10 mouse cellular contexts compared by ENCODE assay signal in genomic region chr4:44325453-44325852, GRCm38 (mm10). TPM values are rescaled to one million over a fixed set of nuclear protein-coding genes. Genes with fewer than 3 reads are reported as not detected.
DNase-seq lines count a peak whose midpoint lies in the region; ATAC-seq lines count a peak whose summit lies in the region.
"Had no signal": no experiment of that assay in that cellular context is flagged by ENCODE, and none has a peak within 500 bp of the region (broad histone marks: within the 10 kb centered on the region; RNA-seq: fewer than 3 reads in every experiment).

No protein-coding gene starts in this region.

- DNase-seq in CD4-positive, CD25-positive, alpha-beta regulatory T cell, adult 2 months (ENCODE audit: low read depth, low spot score), result peak; percentile 48
- DNase-seq in kidney, adult 9 months, result peak; percentile 20
- no peak for DNase-seq in kidney, adult 11 months
- DNase-seq in ES-CJ7 (ENCODE audit: low read depth, low spot score), result peak; percentile 42
- DNase-seq in embryo, embryonic 10.5 days (ENCODE audit: low spot score), result peak; percentile 51
- DNase-seq in spleen, postnatal 10 days (ENCODE audit: low spot score in 2 of 2), result no peak
- no peak for DNase-seq in spleen, postnatal 4 days (ENCODE audit: low spot score in 2 of 2)
- DNase-seq: cerebellum, adult 9-11 months; thymus, postnatal 36 days had no signal

- no peak for ATAC-seq in CD4-positive, CD25-positive, alpha-beta regulatory T cell, adult 4 months

RNA-seq across cellular contexts. Expression of gene Melk, which starts 24.8 kb away (rescaled TPM):
- polyA plus RNA-seq in CD4-positive, CD25-positive, alpha-beta regulatory T cell, adult 4 months (2017; shearing (Covaris generic)), result 1 to 10 TPM; 5.2 to 8.1 TPM

Comparison
In these comparisons a context has a peak if more than half of its experiments do, and no peak if none do; other contexts are left out.
1. DNase-seq: peak in CD4-positive, CD25-positive, alpha-beta regulatory T cell, adult 2 months (single experiment), kidney, adult 9 months (single experiment), ES-CJ7 (single experiment) and embryo, embryonic 10.5 days (single experiment); none in kidney, adult 11 months (single experiment), spleen, postnatal 10 days (0 of 2) and spleen, postnatal 4 days (0 of 2).